Mouse (Mus musculus): ENCODE results near the gene Higd1c. TPM values are rescaled to one million over a fixed set of nuclear protein-coding genes. Genes with fewer than 3 reads are reported as not detected.

Gene Higd1c
- polyA plus RNA-seq (2014; fragmentation: Illumina TruSeq; extraction: RNeasy Lipid Tissue Mini Kit (QIAGEN cat#74804); ENCODE audit: low read depth, low replicate concordance): not detected

GRCm38 (mm10) chr15:100364242-100364641 is at the start of gene Higd1c:
Higd1c (plus strand) TSS chr15:100364542.

GRCm38 (mm10) chr15:100334629-100335028 is 29.7 kb upstream of the Higd1c start, which contains the start of gene Mettl7a3:
Mettl7a3 (plus strand) TSS chr15:100334929.

GRCm38 (mm10) chr15:100352711-100353250 is 11.6 kb upstream of the Higd1c start, which contains the start of the genes Methig1 and Mettl7a2:
Methig1 (plus strand) TSS chr15:100353149.
Mettl7a2 (plus strand) TSS chr15:100353200.

GRCm38 (mm10) chr15:100421758-100422197 is 57.4 kb downstream of the Higd1c start, which contains the start of gene Gm5475:
Gm5475 (plus strand) TSS chr15:100422147.

DNA sequence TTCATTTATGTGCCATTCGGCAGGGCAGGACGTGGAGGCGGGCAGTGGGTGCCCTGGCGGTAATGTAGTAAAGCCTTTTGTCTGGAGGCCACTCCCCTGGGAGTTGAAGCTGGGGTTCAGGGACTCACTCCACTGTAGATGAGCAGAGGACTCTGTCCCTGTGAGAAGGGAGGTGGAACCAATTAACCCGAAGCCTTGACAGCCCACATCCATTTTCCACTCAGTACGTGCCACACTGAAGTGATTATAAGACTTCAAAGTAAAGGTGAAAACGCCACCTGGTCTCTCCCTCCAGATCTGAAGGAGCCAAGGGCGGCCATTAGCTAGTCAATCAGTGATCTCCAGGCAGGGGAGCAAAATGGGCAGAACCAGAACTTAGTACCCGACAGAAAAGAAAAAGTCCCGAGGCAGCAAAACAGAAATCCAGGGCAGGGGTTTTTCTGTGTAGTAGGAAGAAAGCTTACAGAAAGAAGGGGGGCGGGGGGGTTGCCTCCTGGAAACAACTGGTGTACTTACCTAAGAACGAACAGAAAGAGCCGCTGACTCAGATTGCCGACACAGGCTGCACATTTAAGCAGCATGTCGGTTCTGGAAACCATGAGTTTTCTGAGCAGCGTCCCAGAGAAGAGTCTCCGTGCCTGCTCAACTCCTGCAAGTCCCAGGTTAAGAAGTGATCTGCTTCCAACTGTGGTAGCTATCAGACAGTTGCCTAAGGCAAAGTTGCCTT is 60.2 kb downstream of the Higd1c start, which contains the start of gene Slc11a2:
Gene Slc11a2 (minus strand): TSS at position 677 of the 727 bp plus-strand sequence.

Other genes starting within 250 kb of the Higd1c start
- gene Atf1, start 136.7 kb upstream of the Higd1c start, polyA plus RNA-seq (2014; fragmentation: Illumina TruSeq; extraction: RNeasy Lipid Tissue Mini Kit (QIAGEN cat#74804); ENCODE audit: low read depth, low replicate concordance): 36.3 TPM
- gene Tmprss12, start 83.7 kb upstream of the Higd1c start, polyA plus RNA-seq (2014; fragmentation: Illumina TruSeq; extraction: RNeasy Lipid Tissue Mini Kit (QIAGEN cat#74804); ENCODE audit: low read depth, low replicate concordance): not detected
- 595 TPM for gene Mettl7a1, start 60.4 kb upstream of the Higd1c start, polyA plus RNA-seq (2014; fragmentation: Illumina TruSeq; extraction: RNeasy Lipid Tissue Mini Kit (QIAGEN cat#74804); ENCODE audit: low read depth, low replicate concordance)
- gene Mettl7a3, start 29.6 kb upstream of the Higd1c start, polyA plus RNA-seq (2014; fragmentation: Illumina TruSeq; extraction: RNeasy Lipid Tissue Mini Kit (QIAGEN cat#74804); ENCODE audit: low read depth, low replicate concordance): 0.52 TPM
- not detected for gene Methig1, start 11.4 kb upstream of the Higd1c start, polyA plus RNA-seq (2014; fragmentation: Illumina TruSeq; extraction: RNeasy Lipid Tissue Mini Kit (QIAGEN cat#74804); ENCODE audit: low read depth, low replicate concordance)
- gene Mettl7a2, start 11.3 kb upstream of the Higd1c start, polyA plus RNA-seq (2014; fragmentation: Illumina TruSeq; extraction: RNeasy Lipid Tissue Mini Kit (QIAGEN cat#74804); ENCODE audit: low read depth, low replicate concordance): not detected
- gene Gm5475, start 57.6 kb downstream of the Higd1c start, polyA plus RNA-seq (2014; fragmentation: Illumina TruSeq; extraction: RNeasy Lipid Tissue Mini Kit (QIAGEN cat#74804); ENCODE audit: low read depth, low replicate concordance): 0.50 TPM
- gene Slc11a2, start 60.5 kb downstream of the Higd1c start, polyA plus RNA-seq (2014; fragmentation: Illumina TruSeq; extraction: RNeasy Lipid Tissue Mini Kit (QIAGEN cat#74804); ENCODE audit: low read depth, low replicate concordance): 59.2 TPM
- gene Letmd1, start 104.5 kb downstream of the Higd1c start, polyA plus RNA-seq (2014; fragmentation: Illumina TruSeq; extraction: RNeasy Lipid Tissue Mini Kit (QIAGEN cat#74804); ENCODE audit: low read depth, low replicate concordance): 33.7 TPM
- gene Csrnp2, start 130.9 kb downstream of the Higd1c start, polyA plus RNA-seq (2014; fragmentation: Illumina TruSeq; extraction: RNeasy Lipid Tissue Mini Kit (QIAGEN cat#74804); ENCODE audit: low read depth, low replicate concordance): 5.0 TPM
- 19.3 TPM for gene Tfcp2, start 187.5 kb downstream of the Higd1c start, polyA plus RNA-seq (2014; fragmentation: Illumina TruSeq; extraction: RNeasy Lipid Tissue Mini Kit (QIAGEN cat#74804); ENCODE audit: low read depth, low replicate concordance)
- gene Pou6f1, start 235.4 kb downstream of the Higd1c start, polyA plus RNA-seq (2014; fragmentation: Illumina TruSeq; extraction: RNeasy Lipid Tissue Mini Kit (QIAGEN cat#74804); ENCODE audit: low read depth, low replicate concordance): 42.7 TPM

Data from adipose tissue, adult 10 weeks (tissue).